Mouse (Mus musculus) skeletal muscle tissue, adult 2 months (tissue): ENCODE measurements around the gene Snta1.

Experiments used
- DNase-seq: peaks from one replicate; pipeline ENCODE4 v3.0.0-alpha.2; 2012; ENCODE audit warnings: low read depth, low spot score

Gene Snta1

GRCm38 (mm10) chr2:154422181-154422580 lies 14.3 kb upstream of the Snta1 start:
- DNase-seq, result no peak

GRCm38 (mm10) chr2:154420942-154421731 lies 13.2 kb upstream of the Snta1 start:
- no peak for DNase-seq

- no peak for DNase-seq
These were observed 12.0 kb upstream of the Snta1 start for GRCm38 (mm10) chr2:154419631-154420515.

- no peak for DNase-seq
These were observed 10.1 kb upstream of the Snta1 start for GRCm38 (mm10) chr2:154418001-154418400.

GRCm38 (mm10) chr2:154417107-154417506 lies 9.2 kb upstream of the Snta1 start:
- DNase-seq, result no peak

- no peak for DNase-seq
These were observed 4.2 kb upstream of the Snta1 start for GRCm38 (mm10) chr2:154412018-154412666.

- no peak for DNase-seq
These were observed 2.5 kb upstream of the Snta1 start for GRCm38 (mm10) chr2:154410355-154410754.

- no peak for DNase-seq
These were observed 746 bp downstream of the Snta1 start for GRCm38 (mm10) chr2:154407063-154407642.

GRCm38 (mm10) chr2:154405447-154405994 lies 2.4 kb downstream of the Snta1 start:
- DNase-seq, result peak; percentile 82

GRCm38 (mm10) chr2:154402811-154403210 lies 5.1 kb downstream of the Snta1 start:
- peak; percentile 82 for DNase-seq

- no peak for DNase-seq
These were observed 5.9 kb downstream of the Snta1 start for GRCm38 (mm10) chr2:154401976-154402375.

- DNase-seq, result no peak
These were observed 8.6 kb downstream of the Snta1 start for GRCm38 (mm10) chr2:154399325-154399724.

- DNase-seq, result no peak
These were observed 9.6 kb downstream of the Snta1 start for GRCm38 (mm10) chr2:154398267-154398666.

- no peak for DNase-seq
These were observed 11.4 kb downstream of the Snta1 start for GRCm38 (mm10) chr2:154396529-154396928.

GRCm38 (mm10) chr2:154394602-154395001 lies 13.3 kb downstream of the Snta1 start:
- no peak for DNase-seq

- peak; percentile 98 for DNase-seq
These were observed 17.5 kb downstream of the Snta1 start for GRCm38 (mm10) chr2:154390180-154390964.

GRCm38 (mm10) chr2:154379103-154379502 lies 28.8 kb downstream of the Snta1 start:
- no peak for DNase-seq

GRCm38 (mm10) chr2:154374807-154375601 lies 32.9 kb downstream of the Snta1 start:
- peak; percentile 92 for DNase-seq

- DNase-seq, result peak; percentile 64
These were observed 33.8 kb downstream of the Snta1 start for GRCm38 (mm10) chr2:154373961-154374632.
